Mouse (Mus musculus): ENCODE data around the gene Rreb1. TPM values are rescaled to one million over a fixed set of nuclear protein-coding genes. Genes with fewer than 3 reads are reported as not detected.

The Rreb1 gene
- polyA plus RNA-seq, 1 experiment from 2014 or later: 3.9 TPM

DNA sequence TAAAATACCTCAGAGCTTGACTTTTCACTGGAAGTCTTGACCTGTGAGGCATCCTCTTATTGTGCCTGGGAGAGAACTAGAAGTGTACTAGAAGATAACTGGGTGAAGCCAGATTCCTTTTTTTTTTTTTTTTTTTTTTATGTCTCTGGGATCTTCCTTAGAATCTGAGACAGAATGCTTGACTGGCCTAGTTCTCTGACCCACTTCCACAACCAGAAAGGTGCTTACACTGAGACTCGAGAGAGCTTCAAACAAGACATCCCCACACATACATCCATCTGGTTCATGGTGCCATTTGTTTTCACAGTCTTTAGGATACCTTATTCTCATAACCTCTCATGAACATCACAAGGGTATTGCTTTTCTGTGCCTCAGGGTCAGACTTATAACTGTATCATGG lies 118.2 kb downstream of the Rreb1 start:
- Histone ChIP-seq H3K9ac (no peak overlapping the region), H3K9me3 (no peaks in the 10 kb centered on the region), H3K36me3 (no peaks in the 10 kb centered on the region), H3K27ac (no peak overlapping the region), H3K27me3 (replicated peaks) (no peaks in the 10 kb centered on the region), H3K4me3 (no peak overlapping the region), H3K4me2 (replicated peaks) (no peak overlapping the region), H3K4me1 (no peaks in the 10 kb centered on the region)
- ATAC-seq (ENCODE audit: low FRiP score, low read depth): no peak
- WGBS: 86% methylated on average over 1 of the region's 1 CpGs

DNA sequence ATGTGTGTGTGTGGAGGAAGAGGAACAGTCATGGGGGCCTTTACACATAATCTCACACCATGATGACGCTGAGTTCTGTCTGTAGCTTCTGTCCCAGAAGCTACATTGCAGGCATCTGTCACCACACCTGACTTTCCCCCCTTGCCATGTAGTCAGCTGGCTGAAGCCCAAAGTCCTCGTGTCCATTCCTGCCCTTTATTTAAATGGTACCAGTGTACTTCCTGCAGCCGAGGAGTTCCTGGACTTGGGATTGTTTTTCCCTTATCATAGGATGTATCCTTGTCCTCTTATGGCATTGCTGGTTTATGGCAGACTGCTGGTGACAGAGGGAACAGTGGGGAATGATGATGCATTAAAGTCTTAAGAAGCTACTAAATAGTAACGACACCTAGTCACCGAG lies 120.6 kb downstream of the Rreb1 start:
- 88% methylated on average over 5 of the region's 5 CpGs for WGBS

DNA sequence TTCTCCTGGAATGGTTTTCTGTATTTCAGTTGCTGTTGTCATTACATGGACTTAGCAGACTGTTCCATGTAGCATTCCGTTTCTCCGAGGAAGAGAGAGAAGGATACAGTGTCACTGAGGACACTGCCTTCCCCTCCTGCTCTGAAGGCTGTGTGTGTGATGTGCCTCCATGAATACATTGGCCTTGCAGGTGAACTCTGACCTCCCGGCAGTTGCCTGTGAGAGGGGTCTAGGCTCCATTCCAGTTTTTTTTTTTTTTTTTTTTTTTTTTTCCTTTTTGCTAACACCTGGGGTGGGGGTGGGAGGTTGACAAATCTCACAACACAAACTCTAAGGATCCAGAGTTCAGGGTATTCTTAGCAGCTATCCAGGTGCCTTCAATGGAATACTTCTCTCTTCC lies 124.8 kb downstream of the Rreb1 start:
- Histone ChIP-seq H3K4me2 (replicated peaks) (no peak overlapping the region), H3K9ac (no peak overlapping the region), H3K9me3 (no peaks in the 10 kb centered on the region), H3K27ac (no peak overlapping the region), H3K36me3 (no peaks in the 10 kb centered on the region), H3K27me3 (replicated peaks) (no peaks in the 10 kb centered on the region), H3K4me1 (no peaks in the 10 kb centered on the region), H3K4me3 (no peak overlapping the region)
- 93% methylated on average over 3 of the region's 3 CpGs for WGBS
- no peak for ATAC-seq (ENCODE audit: low FRiP score, low read depth)

More for the DNA sequence above, 120.6 kb downstream of the Rreb1 start:
- Histone ChIP-seq H3K27ac (no peak overlapping the region), H3K4me1 (no peaks in the 10 kb centered on the region), H3K36me3 (no peaks in the 10 kb centered on the region), H3K4me3 (no peak overlapping the region), H3K4me2 (replicated peaks) (no peak overlapping the region), H3K9me3 (no peaks in the 10 kb centered on the region), H3K27me3 (replicated peaks) (no peaks in the 10 kb centered on the region), H3K9ac (no peak overlapping the region)
- no peak for ATAC-seq (ENCODE audit: low FRiP score, low read depth)

DNA sequence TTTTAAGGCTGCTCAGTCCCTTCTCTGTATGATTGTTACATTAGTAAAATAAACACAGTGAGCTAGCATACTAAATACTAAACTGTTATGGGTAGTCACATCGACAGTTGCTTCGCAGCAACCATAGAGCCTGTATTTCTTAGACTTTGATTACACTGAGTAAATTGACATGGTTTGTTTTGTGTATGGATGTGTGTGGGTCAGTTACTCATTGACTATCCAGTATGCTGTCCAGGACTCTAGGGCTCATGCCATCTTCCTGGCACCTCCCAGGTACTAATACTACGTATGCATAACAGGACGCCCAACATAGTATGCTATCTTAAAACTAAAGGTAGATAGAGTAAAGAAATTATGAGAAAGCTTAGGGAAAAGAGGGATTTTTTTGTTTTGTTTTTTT lies 125.3 kb downstream of the Rreb1 start:
- H3K4me3 ChIP-seq: no peak overlapping the region
- no peak overlapping the region for H3K4me2 ChIP-seq (replicated peaks)
- no peak for ATAC-seq (ENCODE audit: low FRiP score, low read depth)
- 0 out of 2 replicates have a peak, but pooled peaks cover under 1% of the 10 kb centered on the region for H3K36me3 ChIP-seq
- H3K9ac ChIP-seq: no peak overlapping the region
- no peak overlapping the region for H3K27ac ChIP-seq
- no peaks in the 10 kb centered on the region for H3K27me3 ChIP-seq (replicated peaks)
- no peaks in the 10 kb centered on the region for H3K9me3 ChIP-seq
- H3K4me1 ChIP-seq: no peaks in the 10 kb centered on the region
- WGBS: 97% methylated on average over 4 of the region's 4 CpGs

DNA sequence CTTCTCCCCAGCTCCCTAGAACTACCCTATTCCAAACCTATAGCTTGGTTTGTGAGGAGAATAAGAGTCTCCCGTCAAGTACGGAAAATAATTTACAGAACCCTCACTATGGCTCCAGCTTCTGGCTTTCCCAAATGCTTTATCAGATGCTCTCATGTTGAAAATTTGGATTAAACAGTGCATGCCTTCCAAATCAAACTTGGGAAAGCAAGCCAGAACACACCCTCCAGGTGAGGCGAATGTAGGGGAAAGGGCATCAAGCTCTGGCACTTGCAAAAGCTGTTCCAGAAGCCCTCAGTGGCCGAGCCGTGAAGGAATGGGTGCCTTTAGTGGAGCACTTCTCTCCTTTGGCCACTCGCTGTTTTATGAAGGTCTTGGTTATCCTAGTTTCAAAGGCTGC lies 126.2 kb downstream of the Rreb1 start:
- ATAC-seq (ENCODE audit: low FRiP score, low read depth): no peak
- WGBS: 89% methylated on average over 6 of the region's 6 CpGs
- H3K9ac ChIP-seq: no peak overlapping the region
- 0 out of 2 replicates have a peak, but pooled peaks cover 2% of the 10 kb centered on the region for H3K36me3 ChIP-seq
- no peaks in the 10 kb centered on the region for H3K4me1 ChIP-seq
- H3K27me3 ChIP-seq (replicated peaks): no peaks in the 10 kb centered on the region
- H3K4me3 ChIP-seq: no peak overlapping the region
- no peaks in the 10 kb centered on the region for H3K9me3 ChIP-seq
- no peak overlapping the region for H3K4me2 ChIP-seq (replicated peaks)
- no peak overlapping the region for H3K27ac ChIP-seq

DNA sequence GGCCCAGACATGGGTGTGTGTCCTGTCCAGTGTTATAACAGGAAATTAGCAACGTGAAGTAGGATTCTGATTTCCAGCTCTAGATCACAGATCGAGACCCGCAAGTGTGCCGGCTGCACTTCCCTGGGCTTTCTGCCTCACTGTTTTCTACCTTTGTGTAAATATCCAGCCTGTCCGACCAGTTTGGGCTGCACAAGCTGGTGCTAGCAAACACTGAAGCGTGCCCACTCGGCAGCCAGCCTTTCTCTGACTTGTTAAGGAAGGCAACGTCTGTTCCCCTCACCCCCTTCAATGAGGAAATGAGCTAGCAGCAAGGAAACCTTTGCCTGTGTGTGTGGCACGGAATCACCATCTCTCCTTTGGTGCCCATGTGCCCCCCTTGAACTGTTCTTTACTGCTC lies 129.9 kb downstream of the Rreb1 start:
- Histone ChIP-seq H3K4me2 (replicated peaks) (no peak overlapping the region), H3K4me3 (no peak overlapping the region), H3K36me3 (peaks cover 6% of the 10 kb centered on the region; the same call in 1 of the 2 replicates), H3K27ac (no peak overlapping the region), H3K4me1 (no peaks in the 10 kb centered on the region), H3K9ac (no peak overlapping the region), H3K27me3 (replicated peaks) (no peaks in the 10 kb centered on the region), H3K9me3 (no peaks in the 10 kb centered on the region)
- 89% methylated on average over 9 of the region's 9 CpGs for WGBS
- ATAC-seq (ENCODE audit: low FRiP score, low read depth): no peak

DNA sequence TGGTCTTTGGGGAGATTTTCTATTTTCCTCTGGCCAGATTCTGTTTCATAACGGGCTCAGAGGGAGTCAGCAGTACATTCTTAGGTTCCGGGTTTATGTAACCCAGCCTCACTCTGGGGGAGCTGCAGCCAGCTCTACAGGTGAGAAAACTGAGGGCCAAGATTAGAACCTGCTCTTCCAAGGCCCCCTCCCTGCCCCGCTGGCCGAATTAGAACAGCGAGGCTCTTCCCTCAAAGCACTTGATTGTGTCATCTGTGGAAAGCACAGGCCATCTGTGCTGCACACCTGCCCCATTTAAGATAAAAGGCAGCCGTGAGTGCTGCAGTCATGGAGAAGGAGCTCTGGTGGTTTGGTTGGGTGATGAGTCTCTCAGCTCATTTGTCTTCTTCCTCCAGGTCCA lies 130.3 kb downstream of the Rreb1 start:
- H3K9ac ChIP-seq: no peak overlapping the region
- ATAC-seq (ENCODE audit: low FRiP score, low read depth): no peak
- no peak overlapping the region for H3K4me2 ChIP-seq (replicated peaks)
- no peaks in the 10 kb centered on the region for H3K27me3 ChIP-seq (replicated peaks)
- no peak overlapping the region for H3K4me3 ChIP-seq
- H3K4me1 ChIP-seq: no peaks in the 10 kb centered on the region
- no peaks in the 10 kb centered on the region for H3K9me3 ChIP-seq
- peaks cover 6% of the 10 kb centered on the region; the same call in 1 of the 2 replicates for H3K36me3 ChIP-seq
- 84% methylated on average over 6 of the region's 6 CpGs for WGBS
- H3K27ac ChIP-seq: no peak overlapping the region

DNA sequence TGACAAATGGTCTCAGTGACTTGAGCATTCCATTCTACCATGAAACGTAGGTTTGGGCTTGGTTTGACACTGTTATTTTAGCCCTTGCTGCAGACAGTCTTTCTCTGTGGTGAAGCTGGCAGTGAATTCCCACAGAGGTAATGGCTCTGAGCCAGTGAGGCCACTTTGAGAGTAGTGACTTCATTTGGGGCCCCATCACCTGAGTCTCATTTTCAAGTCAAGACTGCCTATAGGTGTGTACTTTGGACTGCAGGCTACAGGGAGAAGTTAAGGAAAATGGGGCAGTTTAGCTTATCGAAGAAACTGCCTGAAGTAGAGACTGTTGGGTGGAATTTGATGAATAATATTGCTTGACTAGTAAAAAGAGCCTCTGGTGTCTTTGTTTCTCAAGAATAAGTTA lies 131.0 kb downstream of the Rreb1 start:
- Histone ChIP-seq H3K4me3 (no peak overlapping the region), H3K27ac (no peak overlapping the region), H3K9ac (no peak overlapping the region), H3K4me1 (no peaks in the 10 kb centered on the region), H3K27me3 (replicated peaks) (no peaks in the 10 kb centered on the region), H3K4me2 (replicated peaks) (no peak overlapping the region), H3K9me3 (no peaks in the 10 kb centered on the region), H3K36me3 (peaks cover 6% of the 10 kb centered on the region; the same call in 1 of the 2 replicates)
- no peak for ATAC-seq (ENCODE audit: low FRiP score, low read depth)
- WGBS: 87% methylated on average over 2 of the region's 2 CpGs

DNA sequence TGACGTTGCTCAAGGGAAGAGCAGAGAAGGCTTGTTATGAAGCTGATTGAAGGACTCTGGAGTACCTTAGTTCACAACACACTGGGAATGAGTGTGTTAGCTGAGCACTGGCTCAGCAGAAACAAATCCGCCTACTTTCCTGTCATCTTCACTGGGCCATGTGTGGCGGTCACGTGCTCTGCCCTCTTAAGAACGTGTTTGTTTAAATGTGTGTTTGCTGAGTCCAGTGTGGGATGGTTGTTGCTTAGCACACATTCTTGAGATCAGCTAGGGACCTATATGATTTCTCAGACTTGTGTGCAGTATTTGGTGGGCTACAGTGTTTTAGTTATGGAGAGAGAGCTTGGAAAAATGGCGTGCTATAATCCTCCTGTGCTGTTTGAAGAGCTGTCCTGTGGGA lies 133.8 kb downstream of the Rreb1 start:
- ATAC-seq (ENCODE audit: low FRiP score, low read depth): no peak
- H3K36me3 ChIP-seq: peaks cover 10% of the 10 kb centered on the region

DNA sequence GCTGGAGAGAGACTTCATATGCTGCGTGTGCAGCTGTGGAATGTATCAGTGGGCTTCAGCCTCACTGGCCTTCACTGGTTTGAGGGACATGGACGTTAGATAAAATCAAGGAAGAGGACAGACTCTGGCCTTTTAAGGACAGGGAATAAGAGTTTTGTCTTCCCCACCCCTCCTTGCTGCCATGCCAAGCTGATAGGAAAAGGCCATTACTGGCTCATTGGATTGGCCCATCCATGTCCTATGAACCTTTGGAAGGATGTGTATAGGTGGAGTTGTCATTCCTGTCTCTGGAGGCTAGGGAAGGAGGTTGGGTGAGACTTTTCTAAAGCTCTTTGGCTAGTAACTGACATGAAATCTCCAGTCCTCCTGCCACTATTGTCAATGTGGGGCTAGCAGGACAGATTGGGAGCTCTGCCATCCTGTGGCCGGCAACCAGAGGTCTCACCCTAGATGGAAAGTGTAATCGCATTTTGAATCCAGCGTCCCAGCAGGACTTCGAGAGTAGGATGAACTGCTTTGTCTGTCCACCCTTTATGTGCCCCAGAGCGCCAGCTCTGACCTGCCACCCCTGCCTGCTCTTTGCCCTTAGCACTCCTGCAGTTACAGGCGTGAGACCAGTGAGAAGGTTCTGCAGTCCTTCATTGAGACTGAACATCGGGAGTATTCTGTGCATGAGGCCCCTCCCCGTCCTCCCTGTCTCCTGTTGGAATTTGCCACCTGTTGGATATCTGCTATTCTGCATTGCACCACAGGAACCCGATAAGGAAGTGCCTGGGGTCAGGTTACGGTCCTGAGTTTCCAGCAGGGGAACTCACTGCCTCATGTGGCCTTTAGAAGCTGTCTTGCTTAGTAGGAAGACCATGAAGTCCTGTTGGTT lies 134.6 kb downstream of the Rreb1 start:
- Histone ChIP-seq H3K4me1 (no peaks in the 10 kb centered on the region), H3K4me2 (replicated peaks) (no peak overlapping the region), H3K36me3 (peaks cover 10% of the 10 kb centered on the region), H3K27me3 (replicated peaks) (no peaks in the 10 kb centered on the region), H3K4me3 (no peak overlapping the region), H3K9me3 (no peaks in the 10 kb centered on the region), H3K27ac (no peak overlapping the region), H3K9ac (no peak overlapping the region)
- no peak for ATAC-seq (ENCODE audit: low FRiP score, low read depth)
- 63% methylated on average over 12 of the region's 12 CpGs for WGBS

More for the DNA sequence above, 133.8 kb downstream of the Rreb1 start:
- Histone ChIP-seq H3K9me3 (no peaks in the 10 kb centered on the region), H3K27me3 (replicated peaks) (no peaks in the 10 kb centered on the region), H3K4me1 (no peaks in the 10 kb centered on the region), H3K4me2 (replicated peaks) (no peak overlapping the region), H3K4me3 (no peak overlapping the region), H3K27ac (no peak overlapping the region), H3K9ac (no peak overlapping the region)
- 91% methylated on average over 6 of the region's 6 CpGs for WGBS

DNA sequence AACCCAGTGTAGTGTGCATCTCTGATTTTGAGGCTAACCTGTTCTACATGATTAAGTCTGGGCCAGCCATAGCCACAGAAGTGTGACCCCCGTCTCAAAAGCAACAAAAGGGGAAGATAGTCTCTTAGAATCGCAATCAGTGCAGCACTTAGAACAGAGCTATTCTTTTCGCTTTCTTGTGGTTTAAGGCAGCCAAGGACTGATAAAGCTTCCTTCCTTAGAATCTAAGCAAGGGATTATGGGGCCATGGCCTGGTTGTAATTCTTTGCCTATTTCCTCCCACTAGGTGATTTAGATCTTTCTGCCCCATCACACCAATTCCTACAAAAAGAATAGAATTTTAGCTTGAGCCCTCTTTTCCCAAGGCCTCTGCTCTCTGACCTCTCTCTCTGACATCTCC lies 135.8 kb downstream of the Rreb1 start:
- Histone ChIP-seq H3K4me1 (no peaks in the 10 kb centered on the region), H3K9me3 (no peaks in the 10 kb centered on the region), H3K27me3 (replicated peaks) (no peaks in the 10 kb centered on the region), H3K4me3 (no peak overlapping the region), H3K36me3 (peaks cover 7% of the 10 kb centered on the region), H3K27ac (no peak overlapping the region), H3K9ac (no peak overlapping the region), H3K4me2 (replicated peaks) (no peak overlapping the region)
- no peak for ATAC-seq (ENCODE audit: low FRiP score, low read depth)
- WGBS: 70% methylated on average over 3 of the region's 3 CpGs

DNA sequence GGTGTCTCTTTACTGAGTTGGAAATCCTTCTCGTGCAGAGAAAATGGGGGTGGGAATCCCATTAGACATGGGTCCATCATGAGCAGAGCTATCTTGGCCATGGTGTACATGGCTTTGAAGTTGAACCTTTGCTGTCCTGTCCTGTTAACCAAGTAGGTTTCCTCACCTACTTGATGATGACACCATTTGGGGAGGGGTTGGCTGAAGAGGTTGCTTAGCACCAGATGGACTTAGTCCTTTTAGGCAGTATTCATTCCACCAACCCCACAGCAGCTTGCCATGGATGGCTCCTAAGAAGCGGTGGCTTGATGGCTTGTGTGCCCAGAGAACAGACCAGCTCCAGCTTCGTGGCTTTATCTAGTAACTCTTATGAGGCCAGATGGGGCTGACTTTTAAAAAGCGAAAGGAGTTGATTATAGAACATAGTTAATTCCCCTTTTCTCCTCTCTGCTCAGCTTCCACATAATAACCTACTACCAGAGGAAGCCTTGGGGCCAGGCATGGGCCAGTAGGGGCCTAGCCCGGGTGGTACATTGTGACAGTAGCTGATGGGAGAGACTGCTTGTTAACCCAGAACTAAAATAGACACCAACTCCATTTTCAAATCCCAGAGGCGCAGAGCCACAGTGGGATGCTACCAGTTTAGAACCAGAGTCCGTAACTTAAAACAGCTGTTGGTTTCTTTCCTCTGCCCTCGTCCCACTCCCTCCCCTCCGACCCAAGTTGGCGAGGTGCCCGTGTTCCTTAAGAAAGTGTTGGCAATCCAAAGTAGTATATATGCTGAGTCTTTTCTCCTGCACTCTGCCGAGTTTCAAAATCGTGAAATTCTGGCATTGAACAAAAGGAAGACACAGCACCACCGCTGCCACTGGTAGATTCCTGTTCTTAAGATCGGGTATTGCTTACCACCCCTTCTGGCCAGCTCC lies 140.4 kb downstream of the Rreb1 start:
- no peaks in the 10 kb centered on the region for H3K27me3 ChIP-seq (replicated peaks)
- H3K4me3 ChIP-seq: no peak overlapping the region
- no peak overlapping the region for H3K4me2 ChIP-seq (replicated peaks)
- ATAC-seq (ENCODE audit: low FRiP score, low read depth): no peak
- H3K36me3 ChIP-seq: peaks cover 3% of the 10 kb centered on the region
- peaks cover 6% of the 10 kb centered on the region for H3K4me1 ChIP-seq
- no peak overlapping the region for H3K27ac ChIP-seq
- no peaks in the 10 kb centered on the region for H3K9me3 ChIP-seq
- WGBS: 91% methylated on average over 15 of the region's 15 CpGs
- no peak overlapping the region for H3K9ac ChIP-seq

All from neural tube, embryonic 12.5 days (tissue).